Mouse (Mus musculus) stomach, postnatal 0 days (tissue): ENCODE measurements around the gene Ptpn14.

Source experiments
- CTCF ChIP-seq: IDR thresholded peaks from 2 replicates; pipeline ENCODE4 v1.5.1; 2016; ENCODE audit warnings: antibody characterized with exemption, low read depth, mild to moderate bottlenecking, moderate library complexity
- EP300 ChIP-seq: optimal IDR thresholded peaks from 2 replicates; pipeline ENCODE3; 2016; ENCODE audit warnings: antibody characterized with exemption

DNA sequence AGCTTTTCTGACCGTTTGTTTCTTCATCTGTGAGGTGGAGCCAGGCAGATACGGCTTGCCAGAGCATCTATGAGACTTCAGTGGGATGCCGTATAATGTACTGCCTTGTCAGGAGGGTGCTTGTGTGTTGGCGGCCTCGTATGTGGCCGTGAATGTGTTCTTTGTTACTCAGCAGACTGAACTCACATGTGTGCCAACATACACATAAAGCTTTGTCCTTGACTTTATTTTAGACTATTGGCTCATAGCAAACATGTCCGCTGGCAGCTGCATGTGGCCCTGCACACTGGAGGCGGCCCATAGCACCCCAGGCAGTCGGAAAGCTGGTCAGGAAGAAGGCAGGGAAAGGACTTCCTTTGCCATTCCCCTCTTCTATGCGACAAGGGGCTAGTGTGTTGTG is 3.6 kb downstream of the Ptpn14 start:
- TF ChIP-seq EP300: no peak
- TF ChIP-seq CTCF: no peak
